Mouse (Mus musculus): ENCODE measurements at regions not wholly inside any gene's neighbourhood (a gene's known extent, or its start where the extent isn't known, plus 50 kb on each side); places are given as distances from the start of the nearest gene placed in this dataset.

DNA sequence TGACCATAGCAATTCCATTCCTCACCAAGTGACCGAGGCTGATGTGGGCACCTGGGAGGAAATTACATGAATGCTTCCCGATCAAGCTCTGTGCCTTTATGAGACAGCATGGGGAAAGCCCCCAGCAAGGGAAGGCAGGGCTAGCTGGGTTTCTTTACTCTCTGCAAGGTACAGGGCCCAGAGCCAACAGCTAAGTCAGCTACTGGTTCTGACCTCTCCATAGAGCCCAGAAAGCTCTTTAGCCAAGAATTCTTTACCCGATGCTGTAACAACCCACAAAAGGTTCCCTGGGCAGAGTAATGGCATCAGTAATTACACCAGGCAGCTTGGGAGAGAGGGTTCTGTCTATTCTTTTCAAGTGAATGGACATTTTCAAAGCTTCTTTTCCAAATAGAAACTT lies 161.9 kb upstream of the Adamts16 start:
- no peak for DNase-seq (ENCODE audit: low spot score)

DNA sequence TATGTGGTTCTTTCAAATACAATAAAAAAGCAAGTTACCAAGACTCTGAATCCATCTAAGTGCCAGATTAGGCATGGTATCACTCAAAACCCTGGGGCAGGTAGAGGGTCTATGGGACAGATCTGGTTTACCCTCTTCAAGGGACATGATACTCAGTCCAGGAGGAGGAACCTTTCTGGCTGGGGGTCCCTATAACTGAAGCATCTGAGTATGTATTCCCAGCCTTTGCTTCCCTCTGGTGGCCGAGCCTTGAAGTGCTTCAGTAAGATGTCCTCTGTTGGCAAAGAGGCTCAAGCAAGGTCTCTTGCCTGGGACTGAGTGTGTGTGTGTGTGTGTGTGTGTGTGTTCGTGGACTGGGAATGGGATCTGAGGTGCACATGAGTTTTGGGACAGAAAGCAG lies 159.7 kb upstream of the Adamts16 start:
- no peak for DNase-seq (ENCODE audit: low spot score)

DNA sequence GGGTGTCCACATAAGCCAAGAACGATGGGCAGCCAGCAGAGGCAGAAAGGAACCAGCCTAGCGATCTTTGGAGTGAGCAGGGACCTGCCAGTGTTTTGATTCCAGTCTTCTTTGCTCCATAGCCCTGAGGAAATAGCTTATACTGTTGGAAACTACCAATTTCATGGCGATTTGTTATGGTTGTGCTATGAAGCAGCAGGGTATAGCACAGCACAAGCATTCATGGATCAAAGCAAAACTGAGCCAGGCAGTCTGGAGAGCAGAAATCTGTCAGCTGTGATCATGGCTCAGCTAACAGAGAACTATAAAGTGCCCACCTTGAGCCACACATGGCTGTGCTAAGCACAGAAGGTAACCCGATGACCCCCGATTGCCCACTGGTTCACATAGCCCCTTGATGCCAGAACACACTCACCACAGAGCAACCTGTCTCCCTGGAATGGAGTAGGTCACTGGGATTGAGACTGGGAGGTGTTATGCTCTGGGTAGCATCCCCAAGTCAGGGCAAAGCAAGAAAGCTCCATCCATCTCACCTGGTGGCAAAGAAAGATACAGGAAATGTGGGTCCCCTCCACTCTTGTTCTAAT lies 158.9 kb upstream of the Adamts16 start:
- no peak for DNase-seq (ENCODE audit: low spot score)

DNA sequence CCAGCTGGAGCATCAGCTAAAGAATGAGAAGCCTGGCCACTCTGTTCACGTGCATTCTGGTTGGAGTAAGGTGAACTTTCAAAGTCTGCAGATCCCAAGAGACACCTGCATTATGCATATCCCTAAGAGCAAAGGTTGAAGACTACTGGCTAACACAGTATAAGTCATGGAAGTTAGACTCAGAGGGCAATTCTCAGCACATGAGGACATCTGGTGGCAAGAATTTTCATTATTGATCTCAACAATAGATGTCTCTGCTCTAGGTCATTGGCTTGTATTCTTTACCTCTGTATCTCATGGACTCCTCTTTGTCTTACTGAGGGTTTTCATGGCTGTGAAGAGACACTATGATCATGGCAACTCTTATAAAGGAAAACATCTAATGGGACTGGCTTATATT lies 151.9 kb upstream of the Adamts16 start:
- no peak for DNase-seq (ENCODE audit: low spot score)

DNA sequence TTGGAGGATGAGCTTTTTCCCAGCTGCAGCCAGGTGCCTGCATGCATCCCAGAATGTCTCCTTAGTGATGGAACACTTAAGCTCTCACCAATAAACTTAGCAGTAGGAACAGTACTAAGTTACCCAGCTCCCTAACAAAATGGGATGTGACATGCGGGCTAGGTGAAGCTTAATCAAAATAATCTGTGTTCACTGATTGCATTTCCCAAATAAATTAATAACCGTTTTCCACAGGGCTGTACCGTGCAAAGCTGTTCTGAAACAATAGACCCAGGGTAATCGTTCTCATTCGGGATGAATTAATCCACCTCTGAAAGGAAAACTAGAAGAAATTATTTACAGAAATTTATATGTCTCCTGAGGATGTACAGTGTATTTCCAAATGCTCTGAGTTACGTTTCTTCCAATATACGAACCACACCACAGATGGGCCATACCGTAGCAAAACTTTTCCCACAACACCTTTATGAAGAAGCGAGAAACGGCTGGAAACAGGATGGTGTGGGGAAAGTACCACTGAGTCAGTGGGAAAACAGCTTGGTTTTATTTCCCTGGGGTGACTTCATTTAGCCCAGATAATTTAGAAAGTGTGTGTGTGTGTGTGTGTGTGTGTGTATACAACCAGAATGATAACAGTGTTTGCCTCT lies 148.5 kb upstream of the Adamts16 start:
- DNase-seq (ENCODE audit: low spot score), result no peak

DNA sequence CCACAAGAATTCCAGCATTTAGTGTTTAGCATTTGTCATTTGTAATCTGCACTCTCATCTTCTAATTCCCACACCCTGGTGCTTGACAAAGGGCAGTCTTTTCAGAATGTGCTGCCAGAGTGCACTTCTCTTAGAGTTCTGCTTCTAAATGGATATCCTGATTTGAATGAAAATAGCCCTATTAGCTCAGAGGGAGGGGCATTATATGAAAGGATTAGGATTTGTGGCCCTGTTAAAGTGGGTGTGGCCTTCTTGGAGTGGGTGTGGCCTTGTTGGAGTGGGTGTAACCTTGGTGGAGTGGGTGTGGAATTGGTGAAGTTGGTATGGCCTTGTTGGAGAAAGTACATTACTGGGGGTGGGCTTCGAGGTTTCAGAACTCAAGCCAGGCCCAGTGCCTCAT lies 137.7 kb upstream of the Adamts16 start:
- no peak for DNase-seq (ENCODE audit: low spot score)

DNA sequence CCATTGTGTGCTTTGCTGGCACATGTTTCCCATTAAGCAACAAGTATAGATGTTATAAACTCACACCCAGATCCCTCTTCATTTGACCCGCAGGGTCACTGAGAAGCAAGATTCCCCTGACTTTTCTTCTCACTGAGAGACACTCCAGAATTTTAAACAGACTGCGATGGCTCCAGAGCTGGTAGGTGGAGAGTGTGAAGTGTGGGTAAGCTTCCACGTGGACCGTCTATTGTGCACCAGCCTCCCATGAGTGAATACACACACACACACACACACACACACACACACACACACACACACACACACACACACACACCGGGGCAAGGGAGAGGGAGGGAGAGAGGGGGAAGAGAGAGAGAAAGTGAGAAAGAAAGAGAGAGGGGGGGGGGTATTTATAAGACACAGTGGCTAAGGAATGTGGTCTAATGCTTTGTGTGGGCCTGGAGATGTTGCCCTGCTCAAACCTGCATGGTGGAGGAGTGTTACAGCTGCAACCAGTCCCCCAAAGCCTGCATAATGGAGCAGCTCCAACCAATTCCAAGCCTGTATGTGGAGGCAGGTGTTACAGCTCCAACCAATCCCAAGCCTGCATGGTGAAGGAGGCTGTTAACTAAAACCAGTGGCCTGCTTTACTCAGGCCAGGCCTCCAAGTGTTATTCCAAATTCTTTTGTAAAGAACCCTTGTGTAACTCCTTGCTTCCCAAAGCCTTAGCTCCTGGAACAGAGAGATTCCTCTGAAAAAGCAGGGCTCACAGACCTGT lies 137.1 kb upstream of the Adamts16 start:
- no peak for DNase-seq (ENCODE audit: low spot score)

DNA sequence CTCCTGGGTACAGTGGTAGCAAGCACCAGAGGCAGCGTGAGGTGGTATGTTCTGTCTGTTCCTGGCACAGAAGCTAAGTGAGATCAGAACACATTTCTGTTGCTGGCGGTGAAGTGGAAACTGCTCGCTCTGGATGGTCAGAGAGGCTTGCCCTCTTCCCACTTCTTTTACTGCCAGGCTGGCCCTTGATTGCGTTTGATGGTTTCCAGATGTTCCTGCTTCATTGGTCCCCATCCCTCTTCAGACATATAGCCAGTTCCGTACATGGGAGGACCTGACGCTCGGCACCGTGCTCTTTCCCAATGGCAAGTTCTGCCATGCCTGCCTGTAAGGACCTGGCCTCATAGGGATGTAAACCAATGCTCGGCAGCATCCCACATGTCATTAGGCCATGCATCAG lies 128.0 kb upstream of the Adamts16 start:
- DNase-seq (ENCODE audit: low spot score), result no peak

DNA sequence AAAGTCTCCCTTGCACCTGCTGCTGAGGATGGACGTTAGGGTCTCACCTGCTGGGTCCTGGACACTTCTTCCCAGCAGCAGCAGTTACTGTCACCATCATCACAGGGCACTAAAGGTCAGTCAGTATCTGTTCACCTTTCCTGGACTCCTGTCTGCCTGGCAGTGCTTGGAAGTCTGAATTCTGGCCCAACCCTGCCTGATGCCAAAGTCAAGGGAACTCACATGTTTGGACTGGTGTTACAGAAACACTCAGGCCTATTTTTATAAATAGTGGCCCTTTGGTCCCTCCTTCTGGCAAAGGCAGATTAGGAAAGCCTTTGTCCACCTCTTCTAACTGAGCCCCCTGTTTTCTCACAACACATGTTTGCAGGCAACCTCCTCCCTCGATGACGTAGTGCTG lies 126.2 kb upstream of the Adamts16 start:
- DNase-seq (ENCODE audit: low spot score), result no peak

DNA sequence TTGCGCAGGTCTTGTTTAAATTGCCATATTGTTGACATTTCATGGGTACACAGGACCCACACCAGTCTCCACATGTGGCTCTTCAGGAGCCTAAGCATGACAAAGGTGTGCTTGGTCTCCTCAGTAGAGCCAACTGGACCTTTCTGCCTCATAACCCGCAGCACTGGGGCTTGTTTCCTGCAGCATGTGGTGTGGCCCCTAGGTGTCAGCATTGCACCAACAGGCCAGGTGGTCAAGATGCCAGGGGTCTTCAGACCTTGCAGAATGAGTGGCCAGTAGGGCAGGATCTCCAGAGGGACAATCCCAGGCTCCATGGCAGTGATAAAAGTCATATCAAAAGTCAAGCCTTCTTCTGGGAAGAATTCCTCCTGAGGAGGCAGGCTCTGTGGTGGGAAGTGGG lies 121.8 kb upstream of the Adamts16 start:
- no peak for DNase-seq (ENCODE audit: low spot score)

DNA sequence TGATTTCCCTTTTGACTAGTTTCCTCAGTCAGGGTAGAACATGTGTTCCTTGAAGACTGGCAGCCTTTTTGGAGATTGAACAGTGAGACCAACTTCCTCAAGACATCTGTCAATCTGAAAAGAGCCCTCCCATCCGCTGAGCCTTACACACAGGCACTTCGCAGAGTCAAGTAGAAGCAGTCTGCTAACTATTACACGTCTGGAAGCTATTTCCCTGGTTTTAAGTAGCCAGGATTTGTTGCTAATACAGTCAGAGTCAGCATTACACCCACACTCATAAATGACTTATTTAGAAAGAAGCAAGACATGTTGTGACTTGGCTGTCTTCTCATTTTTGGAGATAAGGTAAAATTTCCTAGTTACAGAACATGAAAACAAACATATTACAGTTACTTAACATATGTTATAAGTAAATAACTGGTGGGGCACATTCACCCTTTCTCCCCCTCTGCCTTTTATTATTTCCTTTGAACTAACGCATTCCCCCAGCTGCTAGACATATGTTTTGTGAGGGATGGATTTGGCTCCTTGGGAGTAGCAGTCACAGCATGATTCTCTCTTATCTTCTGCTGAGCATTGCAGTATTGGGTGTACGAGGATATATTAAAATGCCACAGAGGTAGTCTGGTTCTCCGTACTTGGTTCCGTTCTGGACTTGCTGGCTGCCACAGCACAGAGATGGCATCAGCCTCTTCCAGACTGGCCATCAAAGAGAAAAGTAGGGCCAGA lies 92.9 kb upstream of the Adamts16 start:
- DNase-seq (ENCODE audit: low spot score), result no peak

DNA sequence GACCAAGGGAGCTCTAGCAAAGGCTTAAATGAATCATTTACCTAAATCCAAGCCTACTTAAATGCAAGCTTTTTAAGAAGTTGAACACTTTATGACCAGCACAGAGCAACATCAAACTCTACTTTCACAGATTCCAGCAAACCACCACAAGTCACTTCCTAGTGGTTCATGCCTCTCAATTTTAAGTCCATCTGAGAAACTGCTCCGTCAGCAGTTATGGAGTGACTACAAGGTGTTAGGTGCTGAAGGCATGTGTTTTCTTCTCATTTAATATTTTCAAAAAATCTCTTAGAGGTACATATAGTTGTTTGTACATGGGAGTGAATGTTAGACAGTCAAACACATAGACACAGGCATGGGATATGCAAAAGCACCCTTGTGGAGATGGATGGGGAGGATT lies 72.2 kb upstream of the Adamts16 start:
- DNase-seq (ENCODE audit: low spot score), result no peak

DNA sequence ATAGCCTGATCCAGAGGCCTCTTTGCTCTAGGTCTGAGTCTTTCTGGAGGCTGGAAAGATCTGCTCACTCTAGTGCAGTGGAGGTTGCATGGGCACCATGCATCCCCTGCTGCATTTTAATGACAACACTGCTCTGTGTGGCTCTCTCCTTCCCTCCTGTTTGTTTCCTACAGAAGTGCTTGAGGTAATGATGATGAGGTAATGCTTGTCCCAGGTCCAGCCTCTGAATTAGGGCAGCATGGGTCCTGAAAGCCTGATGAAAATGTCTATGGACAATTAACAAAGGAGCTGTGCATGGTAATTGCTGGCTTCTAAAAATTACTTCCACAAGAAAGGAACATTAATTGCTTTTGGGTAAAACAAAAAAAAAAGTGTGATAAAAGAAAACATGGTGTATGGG lies 69.3 kb upstream of the Adamts16 start:
- no peak for DNase-seq (ENCODE audit: low spot score)

DNA sequence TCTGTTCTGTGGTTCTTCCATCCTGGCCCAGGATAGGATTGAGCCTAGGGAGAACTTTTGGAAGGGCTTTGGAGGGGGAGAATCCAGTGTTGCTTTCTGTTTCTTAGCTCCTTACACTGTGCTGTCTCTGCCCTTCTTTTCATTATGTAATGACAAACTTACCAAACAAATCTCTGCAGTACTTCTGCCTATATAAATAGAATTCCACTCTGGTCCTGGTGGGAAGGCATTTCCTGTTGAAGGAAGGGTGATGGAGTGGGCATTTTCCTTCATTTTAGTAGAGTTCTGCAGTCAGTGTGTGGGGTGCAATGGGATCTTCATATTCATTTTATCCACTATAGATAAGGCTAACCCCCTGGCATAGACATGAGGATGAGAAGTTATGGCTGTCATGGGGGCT lies 63.2 kb upstream of the Adamts16 start:
- DNase-seq (ENCODE audit: low spot score), result no peak

DNA sequence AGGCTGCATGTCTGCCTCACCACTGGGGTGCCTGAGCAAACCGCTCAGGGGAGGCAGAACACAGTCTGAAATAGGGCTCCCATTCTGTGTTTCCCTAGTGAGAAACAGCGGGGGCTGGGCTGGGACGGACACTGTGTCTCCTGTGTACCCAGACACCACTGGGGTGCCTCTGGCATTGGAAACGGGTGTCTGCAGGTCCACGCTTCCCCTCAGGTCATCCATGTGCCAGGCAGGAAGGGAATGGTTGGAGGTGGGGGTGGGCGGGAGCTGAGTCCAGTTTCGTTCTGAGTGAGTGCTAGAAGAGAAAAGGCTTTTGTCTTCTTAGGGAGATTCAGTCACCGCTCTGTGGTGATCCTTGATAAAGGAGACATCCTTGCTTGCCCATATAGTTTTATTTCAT lies 62.2 kb upstream of the Adamts16 start:
- no peak for DNase-seq (ENCODE audit: low spot score)

DNA sequence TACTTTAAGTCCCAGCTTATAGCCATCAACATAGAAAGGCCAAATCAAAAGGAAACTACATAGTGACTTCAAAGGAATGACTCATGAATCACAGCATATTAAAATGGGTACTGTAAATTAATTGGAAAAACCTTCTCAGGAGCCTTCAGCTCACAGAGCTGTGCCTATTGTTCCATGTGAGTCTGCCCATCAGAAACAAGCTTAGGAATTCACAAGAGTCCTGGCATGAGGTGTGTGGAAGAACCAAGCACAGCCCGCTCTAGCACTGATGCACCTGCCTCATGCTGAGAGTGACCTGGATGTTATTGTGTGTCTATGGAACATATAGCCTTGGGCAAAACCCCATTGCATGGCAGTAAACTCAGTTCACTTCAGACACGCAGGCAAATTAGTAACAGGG lies 61.5 kb upstream of the Adamts16 start:
- DNase-seq (ENCODE audit: low spot score), result no peak

DNA sequence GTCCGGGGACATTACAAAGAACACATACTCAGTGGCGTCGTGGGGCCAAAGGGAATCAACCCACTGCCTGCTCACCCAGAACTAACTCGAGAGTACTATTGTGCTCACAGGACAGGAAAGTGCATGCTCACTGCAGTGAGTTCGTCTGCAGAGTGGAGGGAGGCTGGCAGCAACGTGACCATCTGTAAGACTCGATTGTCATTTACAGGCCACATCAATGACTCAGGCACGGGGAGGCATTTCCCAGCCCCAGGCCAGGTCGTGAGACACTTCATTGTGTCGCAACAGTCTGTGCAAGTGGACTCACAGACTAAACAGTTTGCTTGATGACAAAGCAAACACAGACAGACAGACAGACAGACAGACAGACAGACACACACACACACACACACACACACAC lies 61.1 kb upstream of the Adamts16 start:
- DNase-seq (ENCODE audit: low spot score), result no peak

DNA sequence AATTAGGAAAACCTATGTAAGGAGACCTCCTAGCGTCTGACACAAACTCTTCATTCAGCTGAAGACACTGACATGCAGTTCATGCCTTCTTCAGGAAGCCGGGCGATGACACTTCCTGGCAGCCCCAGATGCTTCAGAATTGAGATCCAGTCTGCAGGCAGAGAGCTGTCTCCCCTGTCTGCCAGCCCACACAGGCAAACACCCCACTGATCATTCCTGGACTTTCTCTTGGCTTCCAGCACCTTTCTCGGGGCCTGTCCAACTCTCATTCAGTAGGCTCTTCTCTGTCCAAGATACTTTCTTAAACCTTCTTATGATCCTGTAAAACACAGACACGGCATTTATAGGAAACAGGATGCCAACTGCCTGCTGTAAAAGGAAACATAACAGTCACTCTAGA lies 50.0 kb upstream of the Adamts16 start:
- DNase-seq (ENCODE audit: low spot score), result no peak

Measured in ovary, adult 18-20 months (tissue).